Mouse (Mus musculus) lung, embryonic 15.5 days (tissue): ENCODE measurements at regions not wholly inside any gene's neighbourhood (a gene's known extent, or its start where the extent isn't known, plus 50 kb on each side); places are given as distances from the start of the nearest gene placed in this dataset.
"Not testable (repeated sequence)": the region's sequence is repeated elsewhere in the genome, so short reads cannot be mapped to it uniquely, and the experiment has no call there.

ENCODE experiments used
- ATAC-seq: fragments of 200-750 bp; cut with Nextera tagmentation; 2 replicates; pipeline ENCODE4 v1.8.0; 2017; ENCODE audit warnings: moderate number of reproducible peaks, borderline replicate concordance; ENCODE audit not compliant: low FRiP score, low TSS enrichment; ENCODE audit errors: extremely low read depth
- H3K27ac ChIP-seq: fragments of 300-500 bp; sonication (generic); 2 replicates; pipeline ENCODE4 v1.5.1; 2015; ENCODE audit warnings: moderate library complexity, mild to moderate bottlenecking, inconsistent platforms
- H3K27me3 ChIP-seq: fragments of 300-500 bp; sonication (generic); 2 replicates; pipeline ENCODE4 v1.6.1; 2015; ENCODE audit warnings: inconsistent platforms
- H3K36me3 ChIP-seq: fragments of 300-500 bp; sonication (generic); 2 replicates; pipeline ENCODE4 v1.6.1; 2015; ENCODE audit warnings: inconsistent platforms
- H3K4me1 ChIP-seq: fragments of 300-500 bp; sonication (generic); 2 replicates; pipeline ENCODE4 v1.6.1; 2015; ENCODE audit warnings: inconsistent platforms
- H3K4me2 ChIP-seq: fragments of 300-500 bp; sonication (generic); 2 replicates; pipeline ENCODE4 v1.6.1; 2015; ENCODE audit warnings: inconsistent platforms, mild to moderate bottlenecking, moderate library complexity
- H3K4me3 ChIP-seq: fragments of 300-500 bp; sonication (generic); 2 replicates; pipeline ENCODE4 v1.5.1; 2015; ENCODE audit warnings: mild to moderate bottlenecking, inconsistent platforms
- H3K9ac ChIP-seq: fragments of 300-500 bp; sonication (generic); 2 replicates; pipeline ENCODE4 v1.6.1; 2015; ENCODE audit warnings: inconsistent platforms
- H3K9me3 ChIP-seq: fragments of 300-500 bp; sonication (generic); 2 replicates; pipeline ENCODE4 v1.6.1; 2016; ENCODE audit warnings: inconsistent platforms
- WGBS: fragments of 180-500 bp; shearing (Covaris S2); methylation state at CpG from one replicate; pipeline ENCODE4 v1.1.7; 2015; 5-methylcytosine and 5-hydroxymethylcytosine counted together

- not testable (repeated sequence) for H3K9me3 ChIP-seq, H3K36me3 ChIP-seq, H3K4me3 ChIP-seq, H3K27ac ChIP-seq, H3K4me2 ChIP-seq, H3K27me3 ChIP-seq, H3K4me1 ChIP-seq, H3K9ac ChIP-seq, ATAC-seq
- 80% methylated on average over 5 of the region's 5 CpGs for WGBS
Observed at GRCm38 (mm10) chr16:3334355-3334754, 256.5 kb upstream of the Olfr161 start.

DNA sequence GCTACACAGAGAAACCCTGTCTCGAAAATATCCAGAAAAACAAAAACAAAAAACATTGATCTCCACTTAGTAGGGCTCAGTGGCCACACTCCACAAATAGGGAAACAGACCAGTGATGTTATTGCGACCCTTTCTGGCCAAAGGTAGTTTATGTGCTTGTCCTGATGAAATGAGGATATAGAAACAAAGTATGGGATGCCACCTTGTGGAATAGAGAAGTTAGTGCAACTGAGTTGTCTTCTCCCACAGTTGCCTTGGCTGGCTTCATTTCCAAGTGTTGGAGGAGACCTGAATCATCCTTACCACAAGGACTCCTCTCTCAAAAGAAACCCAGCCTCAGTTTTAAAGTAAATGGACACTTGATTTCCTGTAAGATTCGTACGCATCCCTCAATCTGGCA lies 247.5 kb upstream of the Olfr161 start:
- ATAC-seq, H3K9ac ChIP-seq, H3K27me3 ChIP-seq, H3K4me2 ChIP-seq, H3K9me3 ChIP-seq, H3K4me1 ChIP-seq, H3K36me3 ChIP-seq, H3K27ac ChIP-seq, H3K4me3 ChIP-seq: not testable (repeated sequence)
- 26% methylated on average over 4 of the region's 4 CpGs for WGBS

DNA sequence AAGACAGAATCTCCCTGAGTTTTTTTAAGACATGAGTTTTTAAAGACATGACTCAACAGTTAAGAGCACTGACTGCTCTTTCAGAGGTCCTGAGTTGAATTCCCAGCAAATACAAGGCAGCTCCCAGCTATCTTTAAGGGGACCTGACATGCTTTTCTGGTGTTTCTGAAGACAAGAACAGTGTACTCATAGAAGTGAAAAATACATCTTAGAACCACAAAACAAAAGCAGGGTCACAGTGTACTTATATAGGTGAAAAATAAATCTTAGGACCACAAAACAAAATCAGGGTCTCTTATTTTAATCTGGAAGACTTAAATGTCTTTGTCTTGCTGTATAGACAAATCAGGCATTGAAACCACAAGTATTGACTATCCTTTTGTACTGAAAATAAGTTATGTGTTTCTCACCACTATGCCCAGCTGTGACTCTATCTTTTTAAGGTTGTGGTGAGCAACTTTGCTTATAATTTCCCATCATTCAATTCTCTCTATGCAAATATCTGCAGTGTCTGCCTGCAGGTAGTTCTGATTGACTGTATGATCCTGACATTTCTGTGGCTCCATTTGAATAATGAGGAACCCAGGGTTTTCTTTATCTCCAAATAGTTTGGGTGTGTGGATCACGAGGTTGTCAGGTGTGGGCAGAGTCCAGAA lies 246.0 kb upstream of the Olfr161 start:
- not testable (repeated sequence) for H3K27ac ChIP-seq, H3K4me3 ChIP-seq, H3K4me2 ChIP-seq, H3K9ac ChIP-seq, H3K9me3 ChIP-seq, H3K36me3 ChIP-seq, H3K4me1 ChIP-seq, ATAC-seq, H3K27me3 ChIP-seq
- no CpG with 5 or more reads among the region's 1 CpGs for WGBS

- H3K9me3 ChIP-seq, H3K36me3 ChIP-seq, H3K27ac ChIP-seq, H3K4me3 ChIP-seq, ATAC-seq, H3K27me3 ChIP-seq, H3K9ac ChIP-seq, H3K4me1 ChIP-seq, H3K4me2 ChIP-seq: not testable (repeated sequence)
- 80% methylated on average over 1 of the region's 4 CpGs for WGBS
Observed at GRCm38 (mm10) chr16:3349382-3349781, 241.5 kb upstream of the Olfr161 start.

GRCm38 (mm10) chr16:3349850-3350547 lies 240.8 kb upstream of the Olfr161 start:
- not testable (repeated sequence) for H3K27ac ChIP-seq, H3K4me2 ChIP-seq, H3K9me3 ChIP-seq, H3K27me3 ChIP-seq, H3K4me3 ChIP-seq, H3K36me3 ChIP-seq, H3K4me1 ChIP-seq, H3K9ac ChIP-seq
- ATAC-seq, result peak; percentile 63
- WGBS, result 35% methylated on average over 3 of the region's 4 CpGs

DNA sequence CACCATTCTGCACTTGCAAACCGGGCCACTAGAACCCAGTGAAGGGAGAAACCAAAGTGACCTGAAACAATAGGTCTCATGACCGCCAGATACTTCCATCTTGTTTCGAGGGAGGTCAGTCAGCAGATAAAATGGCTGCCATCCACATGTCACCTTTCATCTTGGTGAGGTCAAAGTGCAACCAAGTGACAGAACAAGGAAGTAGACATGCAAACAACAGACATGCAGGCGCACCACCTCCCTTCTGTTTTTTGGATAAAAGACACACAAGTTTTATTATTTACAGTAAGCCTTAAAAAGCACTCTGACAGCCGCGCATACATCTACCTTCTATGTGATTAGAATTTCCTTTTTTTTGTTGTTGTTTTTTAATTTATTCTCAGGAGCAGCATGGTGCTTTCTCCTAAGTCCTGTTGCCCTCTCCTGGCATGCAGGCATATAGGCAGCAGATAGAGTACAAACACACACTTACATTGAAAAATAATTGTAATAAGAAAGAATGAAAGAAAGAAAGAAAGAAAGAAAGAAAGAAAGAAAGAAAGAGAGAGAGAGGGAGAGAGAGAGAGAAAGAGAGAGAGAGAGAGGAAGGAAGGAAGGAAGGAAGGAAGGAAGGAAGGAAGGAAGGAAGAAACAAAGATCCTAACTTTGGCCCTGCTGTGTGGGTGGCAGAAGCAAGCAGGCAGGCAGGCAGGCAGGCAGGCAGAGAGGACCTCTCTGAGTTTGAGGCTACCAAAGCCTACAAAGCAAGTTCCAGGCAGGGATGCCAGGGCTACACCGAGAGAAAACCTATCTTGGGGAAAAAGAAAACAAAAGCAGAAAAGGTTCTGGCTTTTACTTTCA lies 240.0 kb upstream of the Olfr161 start:
- H3K4me1 ChIP-seq, H3K4me2 ChIP-seq, H3K27ac ChIP-seq, H3K36me3 ChIP-seq, H3K9me3 ChIP-seq, H3K4me3 ChIP-seq, H3K9ac ChIP-seq, H3K27me3 ChIP-seq: not testable (repeated sequence)
- peak; percentile 89 for ATAC-seq
- WGBS, result 70% methylated on average over 7 of the region's 7 CpGs

DNA sequence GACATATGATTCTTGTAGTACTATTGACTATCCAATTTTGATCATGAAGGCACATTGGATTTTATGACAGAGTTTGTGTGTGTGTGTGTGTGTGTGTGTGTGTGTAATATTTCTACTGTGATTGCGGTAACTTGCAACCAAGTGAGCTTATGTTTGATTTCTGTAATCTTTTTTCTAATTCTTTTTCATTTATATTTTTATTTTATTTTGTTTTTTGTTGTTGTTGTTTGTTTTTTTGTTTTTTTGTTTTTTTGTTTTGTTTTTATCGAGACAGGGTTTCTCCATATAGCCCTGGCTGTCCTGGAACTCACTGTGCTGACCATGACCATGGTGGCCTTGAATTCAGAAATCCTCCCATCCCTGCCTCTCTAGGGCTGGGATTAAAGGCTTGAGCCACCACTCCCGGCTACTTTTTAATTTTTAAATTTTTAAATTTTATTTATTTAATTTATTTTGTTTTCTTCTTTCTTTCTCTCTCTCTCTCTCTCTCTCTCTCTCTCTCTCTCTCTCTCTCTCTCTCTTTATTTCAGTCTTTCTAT lies 239.3 kb upstream of the Olfr161 start:
- WGBS, result 64% methylated on average over 3 of the region's 3 CpGs
- H3K27ac ChIP-seq, result not testable (repeated sequence)

More for the DNA sequence above, 239.3 kb upstream of the Olfr161 start:
- not testable (repeated sequence) for H3K36me3 ChIP-seq, H3K4me3 ChIP-seq, H3K9ac ChIP-seq, H3K4me2 ChIP-seq, H3K27me3 ChIP-seq, H3K4me1 ChIP-seq, H3K9me3 ChIP-seq
- peak; percentile 90 for ATAC-seq
